In the genomic region with DNA sequence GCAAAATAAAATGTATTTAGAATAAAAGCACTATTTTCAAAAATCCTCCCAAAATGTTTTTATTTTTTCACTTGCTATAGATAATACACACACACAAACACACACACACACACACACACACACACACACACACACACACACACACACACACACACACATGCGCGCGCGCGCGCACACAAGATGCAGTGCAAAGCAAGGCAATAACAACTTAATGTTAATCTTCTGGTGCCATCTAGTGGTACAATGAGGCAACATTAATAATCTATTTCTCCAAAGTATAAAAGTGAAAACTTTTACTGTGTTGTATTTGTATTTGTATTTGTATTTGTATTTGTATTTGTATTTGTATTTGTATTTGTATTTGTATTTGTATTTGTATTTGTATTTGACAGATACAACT, we compare ENCODE assay signal across 7 mouse cellular contexts.
DNase-seq lines count a peak whose midpoint lies in the region; ATAC-seq and TF ChIP-seq lines count a peak whose summit lies in the region.
"Not testable (repeated sequence)": the region's sequence is repeated elsewhere in the genome, so short reads cannot be mapped to it uniquely, and the experiment has no call there.

No protein-coding gene starts in this region.

- H3K4me2 ChIP-seq in hindbrain, embryonic 12.5 days (replicated peaks) = not testable (repeated sequence)

- TF ChIP-seq POLR2A in cerebellum, adult 2 months (IDR thresholded peaks at IDR 0.05; ENCODE audit: borderline replicate concordance, insufficient read depth, low read length) = not testable (repeated sequence)

- H3K4me3 ChIP-seq in cerebellum, adult 2 months (replicated peaks; ENCODE audit: insufficient read depth, low read depth, low read length); forebrain, embryonic 10.5 days; hindbrain, embryonic 12.5 days; layer of hippocampus, adult 2 months: not testable (repeated sequence)

- H3K27ac ChIP-seq in cerebellum, adult 2 months (ENCODE audit: insufficient read depth, low read length); forebrain, embryonic 10.5 days; hindbrain, embryonic 12.5 days; layer of hippocampus, adult 2 months: not testable (repeated sequence)

- H3K9ac ChIP-seq in hindbrain, embryonic 12.5 days = not testable (repeated sequence)

- WGBS in cerebellum, adult 2 months = 7% methylated on average over 6 of the region's 6 CpGs
- 56% methylated on average over 6 of the region's 6 CpGs for WGBS in forebrain, embryonic 10.5 days
- 51% methylated on average over 6 of the region's 6 CpGs for WGBS in hindbrain, embryonic 12.5 days

- peak; percentile 30; the same call in 1 of the 2 replicates for TF ChIP-seq CTCF in cerebellum, adult 2 months (IDR thresholded peaks at IDR 0.05; ENCODE audit: borderline replicate concordance, insufficient read depth, low read depth, low read length)
- peak; percentile 70 for TF ChIP-seq CTCF in layer of hippocampus, adult 2 months (conservative IDR thresholded peaks at IDR 0.05)

- H3K36me3 ChIP-seq in forebrain, embryonic 10.5 days (replicated peaks); hindbrain, embryonic 12.5 days: not testable (repeated sequence)

- peak; percentile 49 for DNase-seq in MN1 (ENCODE audit: low spot score)
- peak; percentile 7 to 10 for DNase-seq in cerebellum, adult 2 months
- DNase-seq in forebrain, embryonic 10.5 days (ENCODE audit: extremely low spot score, low spot score) = peak; percentile 27
- peak in 1 of 2 experiments; percentile 17 for DNase-seq in layer of hippocampus, adult 2 months (ENCODE audit: low spot score in 2 of 2)
- peak; percentile 10 for DNase-seq in lung, postnatal 36 days
- peak; percentile 86 for DNase-seq in retina, embryonic 14.5 days (ENCODE audit: low spot score)

- not testable (repeated sequence) for H3K27me3 ChIP-seq in cerebellum, adult 2 months (ENCODE audit: control insufficient read depth, insufficient read depth, low read length); forebrain, embryonic 10.5 days (ENCODE audit: poor library complexity, severe bottlenecking); hindbrain, embryonic 12.5 days

- not testable (repeated sequence) for H3K4me1 ChIP-seq in cerebellum, adult 2 months (ENCODE audit: control insufficient read depth, insufficient read depth, low read length); forebrain, embryonic 10.5 days; hindbrain, embryonic 12.5 days

- H3K9me3 ChIP-seq in forebrain, embryonic 10.5 days; hindbrain, embryonic 12.5 days (replicated peaks): not testable (repeated sequence)

- ATAC-seq in hindbrain, embryonic 12.5 days (ENCODE audit: low FRiP score) = peak; percentile 74; the same call in 1 of the 2 replicates
